Mouse (Mus musculus): ENCODE measurements around the gene Denr. TPM values are rescaled to one million over a fixed set of nuclear protein-coding genes. Genes with fewer than 3 reads are reported as not detected.

Denr gene
- 81.9 and 97.3 TPM in 2 replicates for polyA plus RNA-seq (2015; fragmentation: Nextera tagmentation; extraction: Ambion mirVana)

GRCm38 (mm10) chr5:123906976-123907630 lies at the start of gene Denr:
TSS of gene Denr (plus strand) at chr5:123907175.
- Histone ChIP-seq H3K9me3 (no peaks in the 10 kb centered on the region), H3K27me3 (replicated peaks) (no peaks in the 10 kb centered on the region), H3K9ac (peak within 1 kb of the TSS; percentile 98), H3K4me3 (peak within 1 kb of the TSS; percentile 84), H3K36me3 (peaks cover 40% of the 10 kb centered on the region), H3K27ac (replicated peaks) (peak within 1 kb of the TSS; percentile 82), H3K4me2 (peak within 1 kb of the TSS; percentile 97), H3K4me1 (peaks cover 20% of the 10 kb centered on the region)
- WGBS: under 1% methylated on average over 45 of the region's 61 CpGs
- peak; percentile 91 for ATAC-seq (ENCODE audit: extremely low read depth, insufficient number of reproducible peaks, low FRiP score, low TSS enrichment)

GRCm38 (mm10) chr5:123858798-123859197 lies 48.2 kb upstream of the Denr start:
- 72% methylated on average over 11 of the region's 11 CpGs for WGBS
- no peak for ATAC-seq (ENCODE audit: extremely low read depth, insufficient number of reproducible peaks, low FRiP score, low TSS enrichment)

GRCm38 (mm10) chr5:123862374-123863350 lies 44.3 kb upstream of the Denr start:
- ATAC-seq (ENCODE audit: extremely low read depth, insufficient number of reproducible peaks, low FRiP score, low TSS enrichment): no peak
- H3K27me3 ChIP-seq (replicated peaks): no peaks in the 10 kb centered on the region; the same call in 1 of the 2 replicates
- no peak overlapping the region for H3K4me2 ChIP-seq
- no peaks in the 10 kb centered on the region for H3K4me1 ChIP-seq
- no peak overlapping the region for H3K4me3 ChIP-seq
- H3K9me3 ChIP-seq: no peaks in the 10 kb centered on the region
- no peaks in the 10 kb centered on the region for H3K36me3 ChIP-seq
- peak overlapping the region; percentile 21; the same call in 1 of the 2 replicates for H3K9ac ChIP-seq
- WGBS: 69% methylated on average over 15 of the region's 15 CpGs
- no peak overlapping the region for H3K27ac ChIP-seq (replicated peaks)

More at GRCm38 (mm10) chr5:123858798-123859197, 48.2 kb upstream of the Denr start:
- Histone ChIP-seq H3K9me3 (no peaks in the 10 kb centered on the region), H3K4me2 (no peak overlapping the region), H3K36me3 (no peaks in the 10 kb centered on the region), H3K4me1 (no peaks in the 10 kb centered on the region), H3K27me3 (replicated peaks) (no peaks in the 10 kb centered on the region; the same call in 1 of the 2 replicates), H3K4me3 (no peak overlapping the region), H3K9ac (no peak overlapping the region), H3K27ac (replicated peaks) (no peak overlapping the region)

GRCm38 (mm10) chr5:123863934-123864333 lies 43.0 kb upstream of the Denr start:
- Histone ChIP-seq H3K9me3 (no peaks in the 10 kb centered on the region), H3K9ac (no peak overlapping the region), H3K27ac (replicated peaks) (no peak overlapping the region), H3K36me3 (no peaks in the 10 kb centered on the region), H3K4me1 (no peaks in the 10 kb centered on the region), H3K4me3 (no peak overlapping the region), H3K4me2 (no peak overlapping the region), H3K27me3 (replicated peaks) (no peaks in the 10 kb centered on the region; the same call in 1 of the 2 replicates)
- 81% methylated on average over 14 of the region's 14 CpGs for WGBS
- no peak for ATAC-seq (ENCODE audit: extremely low read depth, insufficient number of reproducible peaks, low FRiP score, low TSS enrichment)

- H3K4me1 ChIP-seq: no peaks in the 10 kb centered on the region
- H3K4me2 ChIP-seq: no peak within 1 kb of the TSS
Observed at GRCm38 (mm10) chr5:123865365-123865764, 41.6 kb upstream of the Denr start, which contains the start of gene Hcar2. TSS of gene Hcar2 (minus strand) at chr5:123865499.

GRCm38 (mm10) chr5:123866457-123866856 lies 40.5 kb upstream of the Denr start:
- H3K4me2 ChIP-seq: no peak overlapping the region
- H3K9me3 ChIP-seq: no peaks in the 10 kb centered on the region
- no peak overlapping the region for H3K9ac ChIP-seq
- WGBS: 81% methylated on average over 4 of the region's 4 CpGs
- no peaks in the 10 kb centered on the region for H3K36me3 ChIP-seq
- H3K27ac ChIP-seq (replicated peaks): no peak overlapping the region
- no peaks in the 10 kb centered on the region; the same call in 1 of the 2 replicates for H3K27me3 ChIP-seq (replicated peaks)
- no peaks in the 10 kb centered on the region for H3K4me1 ChIP-seq
- ATAC-seq (ENCODE audit: extremely low read depth, insufficient number of reproducible peaks, low FRiP score, low TSS enrichment): no peak
- H3K4me3 ChIP-seq: no peak overlapping the region

More at GRCm38 (mm10) chr5:123865365-123865764, 41.6 kb upstream of the Denr start, which contains the start of gene Hcar2:
- Histone ChIP-seq H3K27ac (replicated peaks) (no peak within 1 kb of the TSS), H3K9ac (no peak within 1 kb of the TSS), H3K9me3 (no peaks in the 10 kb centered on the region), H3K36me3 (no peaks in the 10 kb centered on the region), H3K27me3 (replicated peaks) (no peaks in the 10 kb centered on the region; the same call in 1 of the 2 replicates), H3K4me3 (no peak within 1 kb of the TSS)
- ATAC-seq (ENCODE audit: extremely low read depth, insufficient number of reproducible peaks, low FRiP score, low TSS enrichment): no peak
- WGBS: 67% methylated on average over 12 of the region's 12 CpGs

- 81% methylated on average over 4 of the region's 4 CpGs for WGBS
Observed at GRCm38 (mm10) chr5:123869615-123870014, 37.4 kb upstream of the Denr start.

GRCm38 (mm10) chr5:123874177-123874576 lies 32.8 kb upstream of the Denr start:
- 77% methylated on average over 5 of the region's 5 CpGs for WGBS

More at GRCm38 (mm10) chr5:123869615-123870014, 37.4 kb upstream of the Denr start:
- no peak overlapping the region for H3K27ac ChIP-seq (replicated peaks)
- no peak overlapping the region for H3K9ac ChIP-seq
- no peaks in the 10 kb centered on the region for H3K36me3 ChIP-seq
- no peak overlapping the region for H3K4me2 ChIP-seq
- no peaks in the 10 kb centered on the region for H3K27me3 ChIP-seq (replicated peaks)
- H3K4me3 ChIP-seq: no peak overlapping the region
- ATAC-seq (ENCODE audit: extremely low read depth, insufficient number of reproducible peaks, low FRiP score, low TSS enrichment): no peak
- no peaks in the 10 kb centered on the region for H3K9me3 ChIP-seq
- no peaks in the 10 kb centered on the region for H3K4me1 ChIP-seq

GRCm38 (mm10) chr5:123878056-123878455 lies 28.9 kb upstream of the Denr start:
- WGBS: 54% methylated on average over 14 of the region's 14 CpGs
- Histone ChIP-seq H3K4me2 (0 out of 2 replicates have a peak overlapping the region, but pooled peaks have one; percentile 9), H3K4me1 (peaks cover 10% of the 10 kb centered on the region; the same call in 1 of the 2 replicates), H3K36me3 (no peaks in the 10 kb centered on the region), H3K9me3 (no peaks in the 10 kb centered on the region), H3K9ac (0 out of 2 replicates have a peak overlapping the region, but pooled peaks have one; percentile 10), H3K27me3 (replicated peaks) (no peaks in the 10 kb centered on the region; the same call in 1 of the 2 replicates), H3K4me3 (no peak overlapping the region), H3K27ac (replicated peaks) (no peak overlapping the region)
- no peak for ATAC-seq (ENCODE audit: extremely low read depth, insufficient number of reproducible peaks, low FRiP score, low TSS enrichment)

More at GRCm38 (mm10) chr5:123874177-123874576, 32.8 kb upstream of the Denr start:
- Histone ChIP-seq H3K4me3 (no peak overlapping the region), H3K27ac (replicated peaks) (no peak overlapping the region), H3K9me3 (no peaks in the 10 kb centered on the region), H3K4me2 (no peak overlapping the region), H3K4me1 (no peaks in the 10 kb centered on the region), H3K36me3 (no peaks in the 10 kb centered on the region), H3K9ac (no peak overlapping the region), H3K27me3 (replicated peaks) (no peaks in the 10 kb centered on the region)
- no peak for ATAC-seq (ENCODE audit: extremely low read depth, insufficient number of reproducible peaks, low FRiP score, low TSS enrichment)

- H3K4me1 ChIP-seq: peaks cover 10% of the 10 kb centered on the region; the same call in 1 of the 2 replicates
- H3K9me3 ChIP-seq: no peaks in the 10 kb centered on the region
- peak within 1 kb of the TSS; percentile 35; the same call in 1 of the 2 replicates for H3K4me2 ChIP-seq
- no peak within 1 kb of the TSS for H3K4me3 ChIP-seq
- 0 out of 2 replicates have a peak within 1 kb of the TSS, but pooled peaks have one; percentile 33 for H3K9ac ChIP-seq
- 49% methylated on average over 12 of the region's 12 CpGs for WGBS
- no peaks in the 10 kb centered on the region for H3K36me3 ChIP-seq
- no peak for ATAC-seq (ENCODE audit: extremely low read depth, insufficient number of reproducible peaks, low FRiP score, low TSS enrichment)
- H3K27ac ChIP-seq (replicated peaks): no peak within 1 kb of the TSS
- H3K27me3 ChIP-seq (replicated peaks): no peaks in the 10 kb centered on the region; the same call in 1 of the 2 replicates
Observed at GRCm38 (mm10) chr5:123879928-123880327, 27.0 kb upstream of the Denr start, which contains the start of gene Hcar1. TSS of gene Hcar1 (minus strand) at chr5:123880020.
